ENCODE assay signal across 8 mouse cellular contexts in genomic region chr8:10249156-10249555, GRCm38 (mm10).
DNase-seq lines count a peak whose midpoint lies in the region; ATAC-seq lines count a peak whose summit lies in the region.

No protein-coding gene starts in this region.

- H3K36me3 ChIP-seq in intestine, embryonic 15.5 days, result no peaks in the 10 kb centered on the region
- no peaks in the 10 kb centered on the region for H3K36me3 ChIP-seq in intestine, embryonic 16.5 days (ENCODE audit: control insufficient read depth, insufficient read depth, low read length)
- H3K36me3 ChIP-seq in forebrain, embryonic 10.5 days (replicated peaks), result no peaks in the 10 kb centered on the region
- no peaks in the 10 kb centered on the region for H3K36me3 ChIP-seq in hindbrain, embryonic 14.5 days (replicated peaks; ENCODE audit: control insufficient read depth, insufficient read depth)
- no peaks in the 10 kb centered on the region for H3K36me3 ChIP-seq in neural tube, embryonic 13.5 days

- ATAC-seq in intestine, embryonic 15.5 days, result no peak
- no peak for ATAC-seq in intestine, embryonic 16.5 days
- ATAC-seq in hindbrain, embryonic 14.5 days (ENCODE audit: low FRiP score), result peak; percentile 89
- peak; percentile 56 for ATAC-seq in neural tube, embryonic 13.5 days (ENCODE audit: low read depth)
- no peak for ATAC-seq in monocyte, adult 5-6 weeks (replicated peaks; ENCODE audit: insufficient number of reproducible peaks, low FRiP score, low TSS enrichment, poor library complexity, severe bottlenecking)

- WGBS in intestine, embryonic 15.5 days, result 5% methylated on average over 15 of the region's 15 CpGs
- 7% methylated on average over 15 of the region's 15 CpGs for WGBS in intestine, embryonic 16.5 days
- WGBS in forebrain, embryonic 10.5 days, result 2% methylated on average over 15 of the region's 15 CpGs
- 2% methylated on average over 15 of the region's 15 CpGs for WGBS in hindbrain, embryonic 14.5 days
- 3% methylated on average over 15 of the region's 15 CpGs for WGBS in neural tube, embryonic 13.5 days

- H3K4me1 ChIP-seq in intestine, embryonic 15.5 days (replicated peaks), result no peaks in the 10 kb centered on the region
- no peaks in the 10 kb centered on the region for H3K4me1 ChIP-seq in intestine, embryonic 16.5 days (ENCODE audit: control insufficient read depth, insufficient read depth, low read length)
- peaks cover 10% of the 10 kb centered on the region for H3K4me1 ChIP-seq in forebrain, embryonic 10.5 days
- 0 out of 2 replicates have a peak, but pooled peaks cover 8% of the 10 kb centered on the region for H3K4me1 ChIP-seq in hindbrain, embryonic 14.5 days (replicated peaks; ENCODE audit: control insufficient read depth, insufficient read depth, low read length)
- H3K4me1 ChIP-seq in neural tube, embryonic 13.5 days (replicated peaks), result peaks cover 11% of the 10 kb centered on the region

- no peak overlapping the region for H3K4me3 ChIP-seq in intestine, embryonic 15.5 days (replicated peaks)
- H3K4me3 ChIP-seq in intestine, embryonic 16.5 days (ENCODE audit: low read length), result no peak overlapping the region
- peak overlapping the region; percentile 41 for H3K4me3 ChIP-seq in forebrain, embryonic 10.5 days
- peak overlapping the region; percentile 18 for H3K4me3 ChIP-seq in hindbrain, embryonic 14.5 days (replicated peaks; ENCODE audit: low read length)
- H3K4me3 ChIP-seq in neural tube, embryonic 13.5 days, result peak overlapping the region; percentile 28

- peak; percentile 75 for DNase-seq in forebrain, embryonic 10.5 days (ENCODE audit: extremely low spot score, low spot score)
- peak; percentile 38 for DNase-seq in hindbrain, embryonic 14.5 days (ENCODE audit: low spot score)
- DNase-seq in thymus, postnatal 25 days, result no peak
- DNase-seq in thymus, postnatal 0 days (ENCODE audit: low spot score), result no peak

- no peak overlapping the region for H3K9ac ChIP-seq in intestine, embryonic 15.5 days
- H3K9ac ChIP-seq in intestine, embryonic 16.5 days (ENCODE audit: low read depth, low read length), result no peak overlapping the region
- H3K9ac ChIP-seq in hindbrain, embryonic 14.5 days, result peak overlapping the region; percentile 44
- H3K9ac ChIP-seq in neural tube, embryonic 13.5 days, result peak overlapping the region; percentile 59

- no peaks in the 10 kb centered on the region for H3K9me3 ChIP-seq in intestine, embryonic 15.5 days
- no peaks in the 10 kb centered on the region for H3K9me3 ChIP-seq in intestine, embryonic 16.5 days (ENCODE audit: control insufficient read depth, low read length)
- H3K9me3 ChIP-seq in forebrain, embryonic 10.5 days, result no peaks in the 10 kb centered on the region
- no peaks in the 10 kb centered on the region for H3K9me3 ChIP-seq in hindbrain, embryonic 14.5 days (ENCODE audit: control insufficient read depth, low read length)
- no peaks in the 10 kb centered on the region for H3K9me3 ChIP-seq in neural tube, embryonic 13.5 days

- 0 out of 2 replicates have a peak overlapping the region, but pooled peaks have one; percentile 19 for H3K4me2 ChIP-seq in intestine, embryonic 15.5 days (replicated peaks)
- no peak overlapping the region for H3K4me2 ChIP-seq in intestine, embryonic 16.5 days (ENCODE audit: low read depth, low read length)
- H3K4me2 ChIP-seq in hindbrain, embryonic 14.5 days (replicated peaks), result peak overlapping the region; percentile 46
- H3K4me2 ChIP-seq in neural tube, embryonic 13.5 days, result peak overlapping the region; percentile 55

- no peak overlapping the region for H3K27ac ChIP-seq in intestine, embryonic 15.5 days
- no peak overlapping the region for H3K27ac ChIP-seq in intestine, embryonic 16.5 days (ENCODE audit: low read length)
- 0 out of 2 replicates have a peak overlapping the region, but pooled peaks have one; percentile 16 for H3K27ac ChIP-seq in forebrain, embryonic 10.5 days
- no peak overlapping the region for H3K27ac ChIP-seq in hindbrain, embryonic 14.5 days
- no peak overlapping the region for H3K27ac ChIP-seq in neural tube, embryonic 13.5 days (replicated peaks)

- peaks cover 8% of the 10 kb centered on the region for H3K27me3 ChIP-seq in intestine, embryonic 15.5 days (replicated peaks)
- H3K27me3 ChIP-seq in intestine, embryonic 16.5 days (replicated peaks; ENCODE audit: control insufficient read depth, insufficient read depth, low read length), result no peaks in the 10 kb centered on the region
- peaks cover 29% of the 10 kb centered on the region for H3K27me3 ChIP-seq in forebrain, embryonic 10.5 days (ENCODE audit: poor library complexity, severe bottlenecking)
- H3K27me3 ChIP-seq in hindbrain, embryonic 14.5 days (ENCODE audit: control insufficient read depth, insufficient read depth, low read length), result no peaks in the 10 kb centered on the region
- no peaks in the 10 kb centered on the region; the same call in none of the 2 replicates for H3K27me3 ChIP-seq in neural tube, embryonic 13.5 days

Comparison
In these comparisons a context has a peak if more than half of its experiments do, and no peak if none do; other contexts are left out.
1. ATAC-seq: peak in hindbrain, embryonic 14.5 days (single experiment) and neural tube, embryonic 13.5 days (single experiment); none in intestine, embryonic 15.5 days (single experiment), intestine, embryonic 16.5 days (single experiment) and monocyte, adult 5-6 weeks (single experiment).
2. H3K4me3 ChIP-seq: peak in forebrain, embryonic 10.5 days (single experiment), hindbrain, embryonic 14.5 days (single experiment) and neural tube, embryonic 13.5 days (single experiment); none in intestine, embryonic 15.5 days (single experiment) and intestine, embryonic 16.5 days (single experiment).
3. H3K9ac ChIP-seq: peak in hindbrain, embryonic 14.5 days (single experiment) and neural tube, embryonic 13.5 days (single experiment); none in intestine, embryonic 15.5 days (single experiment) and intestine, embryonic 16.5 days (single experiment).
4. DNase-seq: peak in forebrain, embryonic 10.5 days (single experiment) and hindbrain, embryonic 14.5 days (single experiment); none in thymus, postnatal 25 days (single experiment) and thymus, postnatal 0 days (single experiment).